Mouse (Mus musculus) bone marrow macrophage, adult 2 months (primary cell): ENCODE measurements at regions not wholly inside any gene's neighbourhood (a gene's known extent, or its start where the extent isn't known, plus 50 kb on each side); places are given as distances from the start of the nearest gene placed in this dataset.

Experiments used
- CTCF ChIP-seq: IDR thresholded peaks from 2 replicates; pipeline ENCODE4 v1.5.1; 2012; ENCODE audit warnings: low read depth, mild to moderate bottlenecking, low read length, moderate library complexity
- POLR2A ChIP-seq: IDR thresholded peaks from 2 replicates; pipeline ENCODE4 v1.6.1; 2012; ENCODE audit warnings: mild to moderate bottlenecking, low read depth, low read length, borderline replicate concordance

GRCm38 (mm10) chr16:93344555-93344954 is 259.3 kb downstream of the Setd4 start:
- no peak for TF ChIP-seq CTCF
- no peak for TF ChIP-seq POLR2A
